Mouse (Mus musculus) ES-CJ7 (cell line): ENCODE results near the gene Ntm.

Source experiments
- DNase-seq: peaks from one replicate; pipeline ENCODE4 v3.0.0; 2011; ENCODE audit warnings: low read depth, low spot score

Ntm gene

GRCm38 (mm10) chr9:29587376-29587775 lies 375.6 kb downstream of the Ntm start:
- no peak for DNase-seq

GRCm38 (mm10) chr9:29586381-29586770 lies 376.6 kb downstream of the Ntm start:
- no peak for DNase-seq

GRCm38 (mm10) chr9:29585746-29586380 lies 377.1 kb downstream of the Ntm start:
- peak; percentile 48 for DNase-seq

GRCm38 (mm10) chr9:29578226-29578625 lies 384.7 kb downstream of the Ntm start:
- DNase-seq: no peak

- DNase-seq: no peak
Observed at GRCm38 (mm10) chr9:29576051-29576533, 386.8 kb downstream of the Ntm start.

GRCm38 (mm10) chr9:29574548-29574947 lies 388.4 kb downstream of the Ntm start:
- DNase-seq: no peak

- no peak for DNase-seq
Observed at GRCm38 (mm10) chr9:29568571-29568970, 394.4 kb downstream of the Ntm start.

- DNase-seq: no peak
Observed at GRCm38 (mm10) chr9:29562419-29563071, 400.4 kb downstream of the Ntm start.

- no peak for DNase-seq
Observed at GRCm38 (mm10) chr9:29558915-29559314, 404.0 kb downstream of the Ntm start.

- DNase-seq: no peak
Observed at GRCm38 (mm10) chr9:29550582-29550981, 412.4 kb downstream of the Ntm start.

- DNase-seq: no peak
Observed at GRCm38 (mm10) chr9:29550107-29550506, 412.8 kb downstream of the Ntm start.

GRCm38 (mm10) chr9:29536415-29536814 lies 426.5 kb downstream of the Ntm start:
- DNase-seq: no peak

GRCm38 (mm10) chr9:29534773-29535172 lies 428.2 kb downstream of the Ntm start:
- DNase-seq: no peak

- no peak for DNase-seq
Observed at GRCm38 (mm10) chr9:29534304-29534703, 428.6 kb downstream of the Ntm start.

- no peak for DNase-seq
Observed at GRCm38 (mm10) chr9:29533556-29533955, 429.4 kb downstream of the Ntm start.

- DNase-seq: no peak
Observed at GRCm38 (mm10) chr9:29531147-29531917, 431.6 kb downstream of the Ntm start.

- no peak for DNase-seq
Observed at GRCm38 (mm10) chr9:29524109-29524508, 438.8 kb downstream of the Ntm start.

GRCm38 (mm10) chr9:29523221-29523620 lies 439.7 kb downstream of the Ntm start:
- DNase-seq: no peak

- no peak for DNase-seq
Observed at GRCm38 (mm10) chr9:29519181-29519580, 443.8 kb downstream of the Ntm start.

GRCm38 (mm10) chr9:29516688-29517087 lies 446.3 kb downstream of the Ntm start:
- no peak for DNase-seq

GRCm38 (mm10) chr9:29514588-29515356 lies 448.2 kb downstream of the Ntm start:
- no peak for DNase-seq

GRCm38 (mm10) chr9:29496002-29496401 lies 466.9 kb downstream of the Ntm start:
- DNase-seq: no peak
